Mouse (Mus musculus) urinary bladder, postnatal 10 days (tissue): Measurements from ENCODE around the gene Eif4a1.
"Not testable (repeated sequence)": the region's sequence is repeated elsewhere in the genome, so short reads cannot be mapped to it uniquely, and the experiment has no call there.

Experiments
- DNase-seq: peaks from one replicate; pipeline ENCODE4 v3.0.0; 2022; ENCODE audit warnings: low spot score

Gene Eif4a1

GRCm38 (mm10) chr11:69633128-69633866, 38.9 kb downstream of the Eif4a1 start:
- no peak for DNase-seq

GRCm38 (mm10) chr11:69632284-69633089, 39.7 kb downstream of the Eif4a1 start, which contains the start of gene Fxr2:
Fxr2 (plus strand) TSS chr11:69632990.
- peak; percentile 100 for DNase-seq

GRCm38 (mm10) chr11:69629802-69630201, 42.4 kb downstream of the Eif4a1 start:
- DNase-seq, result no peak

- DNase-seq, result no peak
Observed at GRCm38 (mm10) chr11:69628286-69628685, 43.9 kb downstream of the Eif4a1 start.

GRCm38 (mm10) chr11:69624339-69624738, 47.9 kb downstream of the Eif4a1 start:
- DNase-seq, result not testable (repeated sequence)

GRCm38 (mm10) chr11:69623006-69623405, 49.2 kb downstream of the Eif4a1 start:
- no peak for DNase-seq

- no peak for DNase-seq
Observed at GRCm38 (mm10) chr11:69622406-69622805, 49.8 kb downstream of the Eif4a1 start.

GRCm38 (mm10) chr11:69621571-69622268, 50.5 kb downstream of the Eif4a1 start, which contains the start of gene Sat2:
Sat2 (plus strand) TSS chr11:69622024.
- no peak for DNase-seq

- no peak for DNase-seq
Observed at GRCm38 (mm10) chr11:69620394-69621081, 51.7 kb downstream of the Eif4a1 start.

GRCm38 (mm10) chr11:69617805-69618204, 54.4 kb downstream of the Eif4a1 start, which contains the start of gene Shbg:
Shbg (minus strand) TSS chr11:69617905.
- DNase-seq, result no peak
